Mouse (Mus musculus) cortical plate, adult 2 months (tissue): ENCODE measurements around the gene Rps28.

Source experiments
- CTCF ChIP-seq: fragments of 200-500 bp; IDR thresholded peaks from 2 replicates; pipeline ENCODE4 v1.5.1; 2011; ENCODE audit warnings: mild to moderate bottlenecking, control low read depth, low read length; ENCODE audit not compliant: insufficient read depth; ENCODE audit errors: extremely low read depth
- POLR2A ChIP-seq: fragments of 200-500 bp; IDR thresholded peaks from 2 replicates; pipeline ENCODE4 v1.6.1; 2011; ENCODE audit warnings: mild to moderate bottlenecking, low read length, control low read depth; ENCODE audit not compliant: insufficient read depth; ENCODE audit errors: extremely low read depth

DNA sequence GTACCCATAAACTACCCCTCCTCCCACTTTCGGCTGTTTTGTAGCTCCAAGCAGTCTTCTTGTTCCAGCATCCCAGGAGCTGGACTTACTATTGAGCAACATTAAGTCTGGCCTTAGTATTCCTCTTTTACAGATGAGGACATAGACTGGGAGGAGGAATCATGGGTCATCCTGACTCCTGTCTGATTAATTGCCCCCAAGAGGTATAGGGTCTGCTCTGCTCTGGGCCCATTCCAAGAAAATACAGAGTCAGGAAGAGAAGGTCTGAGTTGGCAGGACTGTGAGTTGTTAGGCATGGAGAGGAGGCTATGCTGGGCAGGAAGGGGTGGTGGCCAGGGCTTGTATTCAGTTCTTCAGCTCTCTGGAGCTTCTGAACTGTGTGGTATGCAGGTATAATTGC is 19.8 kb upstream of the Rps28 start:
- TF ChIP-seq CTCF (no peak), POLR2A (no peak)
